Mouse (Mus musculus) gastrocnemius, postnatal 25 days (tissue): Measurements from ENCODE around the gene Pnkd. TPM values are rescaled to one million over a fixed set of nuclear protein-coding genes. Genes with fewer than 3 reads are reported as not detected.

ENCODE experiments used
- DNase-seq: peaks from one replicate; pipeline ENCODE4 v3.0.0; 2022
- long read RNA-seq, 2 experiments: library from polyadenylated mRNA; stranded (forward); transcript quantifications; one replicate each; pipeline ENCODE4 v2.0.0; 2021
- total RNA-seq, 2 experiments: library from RNA; stranded (reverse); gene quantifications; 1 replicate in 1 of 2; 2 replicates in 1 of 2; pipeline ENCODE4 v1.2.3; 2021

Gene Pnkd
- 10 to 100 TPM; 56.7 to 58.0 TPM for total RNA-seq
- long read RNA-seq, experiment 1, transcript Pnkd-204 (3 exons, 740 nt), result major isoform, 129 of 154 reads
- long read RNA-seq, experiment 1, partial matches to known transcripts, result 8 of 154 reads
- long read RNA-seq, experiment 1, other reads (novel, unspliced or antisense), result 10 of 154 reads
- long read RNA-seq, experiment 2, transcript Pnkd-204 (3 exons, 740 nt), result major isoform, 94 of 116 reads
- long read RNA-seq, experiment 2, transcript Pnkd-202 (9 exons, 2,859 nt), result minor isoform, 12 of 116 reads
- long read RNA-seq, experiment 2, partial matches to known transcripts, result 2 of 116 reads
- long read RNA-seq, experiment 2, other reads (novel, unspliced or antisense), result 5 of 116 reads

GRCm38 (mm10) chr1:74284543-74285160 lies at the start of gene Pnkd, which contains the start of gene Aamp:
Pnkd (plus strand) TSS chr1:74284930.
Aamp (minus strand) TSS chr1:74284738.
- DNase-seq, result peak; percentile 100

GRCm38 (mm10) chr1:74235938-74236589 lies 48.7 kb upstream of the Pnkd start, which contains the start of gene Arpc2:
Arpc2 (plus strand) TSS chr1:74236084.
- DNase-seq, result peak; percentile 97

- DNase-seq, result peak; percentile 22
Measured at GRCm38 (mm10) chr1:74236590-74237317, 48.0 kb upstream of the Pnkd start.

- no peak for DNase-seq
Measured at GRCm38 (mm10) chr1:74237671-74238070, 47.1 kb upstream of the Pnkd start.

GRCm38 (mm10) chr1:74238136-74238535 lies 46.6 kb upstream of the Pnkd start:
- DNase-seq, result no peak

GRCm38 (mm10) chr1:74239162-74239561 lies 45.6 kb upstream of the Pnkd start:
- no peak for DNase-seq

- no peak for DNase-seq
Measured at GRCm38 (mm10) chr1:74239618-74240017, 45.1 kb upstream of the Pnkd start.

GRCm38 (mm10) chr1:74240311-74240710 lies 44.4 kb upstream of the Pnkd start:
- DNase-seq, result no peak

- DNase-seq, result no peak
Measured at GRCm38 (mm10) chr1:74240832-74241231, 43.9 kb upstream of the Pnkd start.

GRCm38 (mm10) chr1:74245525-74245924 lies 39.2 kb upstream of the Pnkd start:
- DNase-seq, result no peak

- DNase-seq, result peak; percentile 26
Measured at GRCm38 (mm10) chr1:74248799-74249198, 35.9 kb upstream of the Pnkd start.

GRCm38 (mm10) chr1:74249331-74249980 lies 35.3 kb upstream of the Pnkd start:
- no peak for DNase-seq

- DNase-seq, result no peak
Measured at GRCm38 (mm10) chr1:74250096-74250495, 34.6 kb upstream of the Pnkd start.

- DNase-seq, result no peak
Measured at GRCm38 (mm10) chr1:74255704-74256345, 28.9 kb upstream of the Pnkd start.

- DNase-seq, result no peak
Measured at GRCm38 (mm10) chr1:74256782-74257181, 27.9 kb upstream of the Pnkd start.

- DNase-seq, result no peak
Measured at GRCm38 (mm10) chr1:74262510-74262909, 22.2 kb upstream of the Pnkd start.

GRCm38 (mm10) chr1:74268750-74269149 lies 16.0 kb upstream of the Pnkd start:
- DNase-seq, result no peak

GRCm38 (mm10) chr1:74271659-74272058 lies 13.1 kb upstream of the Pnkd start:
- no peak for DNase-seq

- no peak for DNase-seq
Measured at GRCm38 (mm10) chr1:74275015-74275414, 9.7 kb upstream of the Pnkd start.

- no peak for DNase-seq
Measured at GRCm38 (mm10) chr1:74277041-74277440, 7.7 kb upstream of the Pnkd start.

GRCm38 (mm10) chr1:74277883-74278537 lies 6.7 kb upstream of the Pnkd start:
- no peak for DNase-seq
